Mouse (Mus musculus): ENCODE measurements at regions not wholly inside any gene's neighbourhood (a gene's known extent, or its start where the extent isn't known, plus 50 kb on each side); places are given as distances from the start of the nearest gene placed in this dataset.
A peak's percentile ranks its signal among the peaks of the same experiment; 100 is the strongest.

DNA sequence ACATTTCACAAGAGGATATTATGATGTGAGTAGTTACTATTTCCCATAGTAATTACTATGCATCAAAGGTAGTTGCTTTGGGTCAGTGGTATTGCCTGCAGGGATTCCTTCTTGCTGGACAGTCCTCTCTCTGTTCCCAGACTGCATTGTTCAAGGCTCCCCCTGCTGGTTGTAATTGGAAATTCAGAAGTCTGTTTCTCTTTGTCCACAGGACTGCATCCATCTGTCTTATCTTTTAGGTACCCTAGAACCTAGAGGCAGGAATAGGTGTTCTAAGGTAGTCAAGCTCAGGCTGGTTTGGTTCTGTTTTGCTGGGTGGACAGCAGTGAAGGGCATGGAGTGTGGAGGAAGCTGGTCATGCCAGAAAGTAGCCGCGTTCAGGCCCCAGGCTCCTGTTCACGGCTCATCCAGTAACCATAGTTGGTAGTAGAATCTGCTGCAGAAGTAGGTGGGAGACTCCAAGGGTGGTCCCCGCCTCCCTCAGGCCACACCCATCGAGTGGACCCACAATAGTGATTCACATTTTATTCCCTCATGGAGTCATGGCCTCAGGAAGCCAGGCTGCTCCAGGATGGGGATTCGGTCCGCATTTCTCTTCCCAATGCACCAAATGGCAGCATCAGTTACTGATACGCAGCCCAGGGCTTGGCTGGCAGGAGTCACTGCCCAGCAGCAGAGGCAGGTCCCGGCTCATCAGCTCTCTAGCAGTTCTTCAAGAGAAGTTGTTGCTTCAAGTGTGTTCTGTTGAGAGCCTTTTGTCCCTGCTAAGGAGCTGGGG lies 51.7 kb upstream of the Caprin1 start:
- peak; percentile 56 for ATAC-seq

DNA sequence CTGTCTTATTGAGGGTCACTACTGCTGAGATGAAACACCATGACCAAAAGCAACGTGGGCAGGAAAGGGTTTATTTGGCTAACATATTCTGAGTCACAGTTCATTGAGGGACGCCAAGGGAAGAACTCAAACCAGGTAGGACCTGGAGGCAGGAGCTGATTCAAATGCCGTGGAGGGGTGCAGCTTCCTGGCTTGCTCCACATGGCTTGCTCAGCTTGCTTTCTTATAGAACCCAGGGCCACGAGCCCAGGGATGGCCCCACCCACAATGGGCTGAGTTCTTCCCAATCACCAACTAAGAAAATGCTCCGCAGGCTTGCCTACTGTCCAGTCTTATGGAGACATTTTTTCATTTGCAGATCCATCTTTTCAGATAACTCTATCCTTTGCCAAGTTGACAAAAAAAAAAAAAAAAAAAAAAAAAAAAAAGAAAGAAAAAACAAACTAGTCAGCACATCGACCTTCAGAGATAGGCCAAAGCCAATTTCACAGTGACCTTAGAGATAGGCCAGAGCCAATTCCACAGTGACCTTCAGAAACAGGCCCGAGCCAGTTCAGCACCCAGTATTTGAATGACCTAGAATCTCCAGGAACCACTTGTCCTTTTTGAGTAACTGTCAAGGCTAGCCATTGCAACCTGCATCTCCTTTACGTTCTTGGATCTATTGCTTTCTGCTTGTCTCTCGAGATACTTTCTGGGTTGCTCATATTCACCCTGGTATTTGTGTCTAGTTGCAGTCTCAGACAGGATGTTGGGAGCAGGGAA lies 52.5 kb upstream of the Caprin1 start:
- ATAC-seq: no peak

DNA sequence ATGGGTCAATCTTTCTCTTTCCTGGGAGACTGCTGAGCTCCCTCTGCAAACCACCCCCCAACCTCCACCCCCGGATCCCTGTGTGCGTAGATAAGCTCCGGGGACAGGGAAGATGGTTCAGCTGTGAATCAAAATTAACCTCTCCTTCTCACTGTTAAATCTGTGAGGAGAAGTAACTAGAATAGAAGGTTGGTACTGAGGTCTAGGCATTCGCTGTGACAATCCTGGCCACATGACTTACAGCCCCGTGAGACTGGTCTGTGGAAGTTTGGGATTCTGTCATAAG lies 53.0 kb upstream of the Caprin1 start:
- ATAC-seq: no peak

DNA sequence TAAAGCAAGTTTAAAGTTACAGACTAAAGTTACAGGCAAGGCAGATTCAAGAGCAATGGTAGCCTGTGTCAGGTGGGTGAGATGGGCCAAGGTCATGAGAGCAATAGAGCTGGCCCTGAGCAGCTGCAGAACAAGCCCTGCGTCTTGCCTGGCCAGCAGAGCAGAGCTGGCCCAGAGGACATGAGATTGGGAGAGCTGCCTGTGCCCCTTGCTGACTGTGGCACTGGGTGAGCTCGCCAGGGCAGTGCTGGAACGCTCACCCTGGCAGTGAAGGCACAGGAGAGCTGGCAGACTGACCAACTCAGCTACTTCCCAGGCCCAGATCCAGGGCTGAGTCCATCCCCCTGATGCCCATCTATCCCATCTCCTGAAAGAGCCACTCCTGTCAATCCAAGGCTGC lies 53.7 kb upstream of the Caprin1 start:
- no peak for ATAC-seq

DNA sequence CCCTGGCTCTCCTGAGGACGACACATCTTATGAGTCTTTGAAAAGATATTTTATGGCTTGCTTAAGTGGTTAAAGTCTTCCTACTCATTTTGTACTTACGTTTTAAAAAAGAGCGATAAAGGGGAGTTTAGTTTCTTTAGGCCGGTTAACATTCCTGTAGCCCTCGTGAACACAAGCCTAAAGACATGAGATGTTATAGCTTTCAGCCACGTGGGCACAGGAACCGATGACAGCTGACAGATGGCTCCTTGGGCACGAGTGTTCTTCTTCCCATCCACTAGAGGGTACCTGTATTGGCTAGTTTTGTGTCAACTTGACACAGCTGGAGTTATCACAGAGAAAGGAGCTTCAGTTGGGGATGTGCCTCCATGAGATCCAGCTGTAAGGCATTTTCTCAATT lies 63.8 kb upstream of the Caprin1 start:
- ATAC-seq: no peak

DNA sequence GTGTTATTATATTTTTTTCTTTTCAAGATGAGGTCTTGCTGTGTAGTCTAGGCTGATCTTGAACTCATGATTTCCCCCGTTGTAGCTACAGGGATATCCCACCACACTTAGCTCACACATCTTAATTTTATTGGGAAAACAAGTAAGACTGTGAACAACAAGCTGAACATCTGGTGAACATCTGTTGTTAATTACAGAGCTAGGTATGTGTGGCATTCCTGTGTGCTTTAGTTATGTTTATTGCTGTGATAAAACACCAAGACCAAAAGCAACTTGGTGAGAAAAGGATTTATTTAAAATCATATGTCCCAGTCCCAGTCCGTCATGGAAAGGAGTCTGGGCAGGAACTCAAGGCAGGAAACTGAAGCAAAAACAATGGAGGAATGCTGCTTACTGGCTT lies 66.8 kb upstream of the Caprin1 start:
- no peak for ATAC-seq

DNA sequence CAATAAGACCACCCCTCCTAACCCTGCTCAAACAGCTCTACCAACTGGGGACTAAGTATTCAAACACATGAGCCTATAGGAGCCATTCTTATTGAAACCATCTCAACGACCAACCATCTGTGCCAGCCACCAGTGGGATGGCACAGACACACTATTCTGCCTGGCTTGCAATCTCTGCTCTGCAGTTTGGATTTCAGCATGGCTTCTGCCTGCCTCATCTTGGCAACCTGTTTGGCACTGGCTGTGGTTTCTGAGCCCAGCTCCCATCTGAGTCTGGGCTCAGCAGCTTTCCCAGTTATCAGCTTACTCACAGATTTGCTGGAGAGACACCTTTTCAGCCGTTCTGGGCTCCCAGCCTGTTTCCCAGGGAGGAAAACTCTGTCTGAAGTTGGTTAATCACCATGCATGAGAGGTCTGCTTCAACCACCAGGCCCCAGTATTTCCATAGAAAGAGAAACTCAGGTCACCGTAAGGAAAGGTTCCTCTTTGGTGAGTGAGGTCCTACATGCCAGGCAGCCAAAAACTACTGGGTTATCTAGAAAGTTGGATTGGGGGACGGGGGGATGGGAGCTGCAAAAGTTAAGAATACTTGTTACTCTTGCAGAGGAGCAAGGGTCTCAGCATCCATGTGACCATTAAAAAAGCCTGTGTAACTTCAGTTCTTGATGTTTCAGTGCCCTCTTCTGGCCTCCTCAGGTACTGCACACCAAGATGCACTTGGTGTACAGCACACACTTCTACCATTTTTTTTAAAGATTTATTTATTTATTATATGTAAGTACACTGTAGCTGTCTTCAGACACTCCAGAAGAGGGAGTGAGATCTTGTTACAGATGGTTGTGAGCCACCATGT lies 68.1 kb upstream of the Caprin1 start:
- ATAC-seq: no peak

DNA sequence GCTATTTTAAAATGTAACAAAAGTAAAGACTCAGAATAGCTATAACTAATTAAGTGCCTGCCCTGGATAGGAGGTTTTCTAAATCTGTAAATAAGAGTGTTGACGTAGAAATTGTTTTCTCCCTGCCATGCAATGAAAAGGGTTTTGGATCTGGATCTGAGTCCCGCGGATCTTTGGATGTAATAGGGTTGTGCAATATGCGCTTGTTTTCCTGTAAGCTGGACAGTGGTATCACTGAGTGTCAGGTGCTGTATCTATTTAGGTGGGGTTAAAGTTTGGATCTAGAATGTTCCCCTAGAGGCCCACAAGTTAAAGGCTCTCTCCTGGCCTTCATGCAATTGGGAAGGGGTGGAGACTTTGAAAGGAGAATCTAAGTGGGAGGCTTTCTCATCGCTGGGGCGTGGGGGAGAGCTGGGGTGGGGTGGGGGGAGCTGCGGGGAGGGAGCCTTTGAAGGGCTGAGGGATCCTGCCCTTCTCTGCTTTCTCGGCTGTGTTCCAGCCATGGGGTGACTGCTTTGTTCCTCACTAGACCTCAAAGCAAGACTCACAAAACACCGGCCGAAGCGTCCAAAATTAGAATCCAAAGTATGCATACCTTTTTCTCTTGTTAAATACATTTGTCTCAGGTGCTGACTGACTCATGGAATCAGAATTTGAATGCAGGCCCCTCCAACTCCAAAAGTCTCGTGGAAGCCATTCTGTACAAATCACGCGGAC lies 70.0 kb upstream of the Caprin1 start:
- no peak for ATAC-seq

DNA sequence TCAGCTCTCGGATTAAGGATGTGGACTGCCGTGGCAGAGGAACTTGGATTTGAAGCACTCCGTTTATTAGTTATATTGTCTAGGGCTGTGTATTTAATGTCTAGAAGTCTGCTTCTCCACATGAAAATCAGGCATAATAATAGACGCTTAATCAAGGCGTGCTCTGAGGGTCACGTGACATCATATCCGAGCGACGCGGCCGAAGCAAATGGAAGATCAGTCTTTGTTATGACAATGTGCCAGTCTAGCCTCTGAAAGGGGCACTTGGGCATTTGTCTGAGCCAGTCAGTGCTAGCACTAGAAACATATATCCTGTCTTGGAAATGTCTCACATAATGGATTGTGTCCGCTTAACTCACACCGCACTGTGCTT lies 70.5 kb upstream of the Caprin1 start:
- no peak for ATAC-seq

DNA sequence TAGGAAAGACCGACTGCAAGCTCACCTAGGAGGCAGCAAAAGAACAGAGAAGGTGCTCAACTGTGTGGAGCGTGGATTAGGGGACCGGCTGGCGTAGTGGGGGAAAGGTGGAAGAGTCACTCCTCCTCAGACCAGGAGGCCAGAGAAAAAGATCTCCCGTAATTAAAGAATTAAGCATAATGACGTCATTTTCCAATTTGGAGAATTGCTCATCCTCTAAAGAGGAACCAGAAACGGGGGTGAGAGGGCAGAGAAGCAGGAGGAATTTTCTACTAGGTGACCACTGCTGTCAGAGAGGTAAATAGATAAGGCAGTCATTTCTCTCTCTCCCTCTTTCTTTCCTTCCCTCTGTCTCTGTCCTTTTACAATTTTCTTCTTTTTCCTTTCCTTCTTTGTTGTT lies 71.2 kb upstream of the Caprin1 start:
- no peak for ATAC-seq

DNA sequence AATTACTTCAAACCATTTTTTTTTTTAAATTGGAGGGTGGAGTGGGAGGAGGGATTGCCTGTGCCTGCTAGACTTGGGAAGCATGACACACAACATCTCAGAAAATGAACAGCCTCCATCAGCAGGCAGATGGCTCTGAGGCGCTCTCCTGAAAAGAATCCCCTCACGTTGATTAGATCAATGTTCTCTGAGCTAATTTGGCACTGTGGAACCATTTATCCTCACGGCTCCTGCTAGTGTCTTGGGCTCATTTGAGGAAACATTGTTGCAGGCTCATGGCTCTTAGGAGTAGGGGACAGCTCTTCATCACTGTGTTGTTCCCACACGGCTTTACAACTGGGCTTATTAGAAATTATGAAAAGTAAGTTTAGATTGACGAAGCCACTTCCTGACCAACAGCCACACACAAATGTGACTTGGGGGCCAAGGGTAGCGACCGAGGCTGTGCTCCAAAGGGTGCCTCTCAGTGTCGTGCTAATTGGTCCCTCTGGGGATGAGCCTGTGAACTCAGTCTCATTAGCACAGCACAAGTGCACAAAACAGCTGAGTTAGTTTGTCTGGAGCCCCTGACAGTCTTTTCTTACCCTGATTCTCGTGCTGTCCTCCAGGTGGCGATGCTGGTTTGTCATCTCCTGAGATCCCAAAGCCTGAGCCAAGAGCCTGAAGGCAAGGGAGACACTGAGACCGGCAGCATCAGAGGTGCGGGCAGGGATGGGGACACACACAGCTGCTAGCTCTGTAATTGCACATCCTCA lies 74.2 kb upstream of the Caprin1 start:
- no peak for ATAC-seq

DNA sequence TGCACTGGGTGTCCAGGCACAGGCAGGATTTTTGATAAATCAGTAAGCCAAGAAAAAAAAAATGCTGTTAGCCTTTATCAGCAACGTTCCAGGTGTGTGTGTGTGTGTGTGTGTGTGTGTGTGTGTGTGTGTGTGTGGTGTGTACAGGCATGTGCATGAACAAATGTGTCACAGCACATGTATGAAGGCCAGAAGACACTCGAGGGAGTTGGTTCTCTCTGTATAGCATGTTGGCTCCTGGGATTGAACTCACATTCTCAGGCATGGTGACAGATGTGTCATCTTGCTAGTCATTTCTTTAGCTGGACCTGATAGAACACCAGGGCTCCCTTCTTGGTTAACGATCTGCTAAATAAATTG lies 74.8 kb upstream of the Caprin1 start:
- no peak for ATAC-seq

DNA sequence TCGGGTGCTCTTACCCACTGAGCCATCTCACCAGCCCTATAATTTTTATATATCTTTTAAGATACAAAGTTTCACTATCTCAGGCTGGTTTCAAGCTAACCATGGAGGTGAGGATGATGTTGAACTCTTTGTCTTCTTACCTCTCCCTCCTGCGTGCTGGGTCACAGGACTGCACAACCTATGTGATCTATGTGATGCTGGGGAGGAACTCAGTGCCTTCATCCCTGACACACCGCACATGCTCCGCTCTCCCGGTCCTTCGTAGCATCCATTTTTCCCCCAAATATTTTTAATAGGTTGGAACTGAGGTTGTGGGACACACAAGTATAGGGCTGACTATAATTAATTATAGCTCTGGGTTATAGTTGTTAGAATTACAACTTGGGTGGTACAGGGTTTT lies 75.9 kb upstream of the Caprin1 start:
- ATAC-seq: no peak

DNA sequence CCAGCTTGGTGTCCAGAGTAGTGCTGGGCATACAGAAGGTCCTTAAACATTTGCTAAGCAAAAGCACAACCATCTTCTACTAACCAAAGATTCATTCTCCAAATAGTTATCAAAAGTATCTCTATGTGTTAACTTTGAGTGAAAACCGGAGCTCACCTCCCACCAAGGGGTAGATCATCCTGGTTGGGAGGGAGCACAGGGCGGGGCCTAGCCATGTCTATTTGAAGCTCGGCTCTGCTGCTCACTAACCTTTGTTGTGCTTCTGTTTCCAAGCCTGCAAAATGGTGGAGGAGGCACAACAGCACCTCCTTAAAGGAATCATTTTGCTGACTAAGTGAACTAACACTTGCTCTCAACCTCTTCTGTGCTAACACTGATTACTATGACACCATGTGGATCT lies 77.0 kb upstream of the Caprin1 start:
- ATAC-seq: no peak

DNA sequence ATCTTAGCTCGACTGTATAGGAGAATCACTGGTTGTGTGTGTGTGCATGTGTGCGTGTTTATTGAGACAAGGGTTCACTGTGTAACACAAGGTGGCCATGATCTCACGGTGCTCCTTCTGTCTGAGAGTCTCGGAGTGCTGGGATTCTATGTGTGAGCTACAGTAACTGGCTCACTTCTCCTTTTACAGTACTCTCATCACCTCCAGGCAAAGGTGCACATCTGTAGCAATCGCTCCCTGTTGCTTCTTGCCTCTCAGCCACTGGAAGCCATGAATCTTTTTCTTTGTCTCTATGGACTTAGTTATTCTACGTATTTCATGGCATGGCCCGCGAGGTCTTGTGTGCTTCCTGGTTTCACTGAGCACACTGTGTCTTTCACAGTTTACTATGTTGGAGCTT lies 78.3 kb upstream of the Caprin1 start:
- ATAC-seq: no peak

DNA sequence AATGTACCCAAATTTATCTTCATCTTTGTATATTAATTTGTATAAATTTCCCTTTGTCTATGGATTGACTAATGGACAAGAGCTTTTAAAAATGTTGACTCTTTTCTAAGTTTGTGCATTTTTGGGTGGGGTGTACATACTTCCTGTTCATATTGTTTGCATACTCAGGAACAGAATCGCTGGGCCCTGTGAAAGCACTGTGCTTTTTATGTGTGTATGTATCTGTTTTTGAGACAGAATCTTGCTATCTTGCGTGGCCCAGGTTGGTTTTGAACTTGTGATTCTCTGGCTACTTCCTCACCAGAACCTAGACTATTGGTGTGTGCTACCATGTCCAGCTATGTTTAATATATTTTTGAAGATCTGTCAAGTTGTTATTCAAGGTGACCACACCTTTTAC lies 78.8 kb upstream of the Caprin1 start:
- ATAC-seq: no peak

DNA sequence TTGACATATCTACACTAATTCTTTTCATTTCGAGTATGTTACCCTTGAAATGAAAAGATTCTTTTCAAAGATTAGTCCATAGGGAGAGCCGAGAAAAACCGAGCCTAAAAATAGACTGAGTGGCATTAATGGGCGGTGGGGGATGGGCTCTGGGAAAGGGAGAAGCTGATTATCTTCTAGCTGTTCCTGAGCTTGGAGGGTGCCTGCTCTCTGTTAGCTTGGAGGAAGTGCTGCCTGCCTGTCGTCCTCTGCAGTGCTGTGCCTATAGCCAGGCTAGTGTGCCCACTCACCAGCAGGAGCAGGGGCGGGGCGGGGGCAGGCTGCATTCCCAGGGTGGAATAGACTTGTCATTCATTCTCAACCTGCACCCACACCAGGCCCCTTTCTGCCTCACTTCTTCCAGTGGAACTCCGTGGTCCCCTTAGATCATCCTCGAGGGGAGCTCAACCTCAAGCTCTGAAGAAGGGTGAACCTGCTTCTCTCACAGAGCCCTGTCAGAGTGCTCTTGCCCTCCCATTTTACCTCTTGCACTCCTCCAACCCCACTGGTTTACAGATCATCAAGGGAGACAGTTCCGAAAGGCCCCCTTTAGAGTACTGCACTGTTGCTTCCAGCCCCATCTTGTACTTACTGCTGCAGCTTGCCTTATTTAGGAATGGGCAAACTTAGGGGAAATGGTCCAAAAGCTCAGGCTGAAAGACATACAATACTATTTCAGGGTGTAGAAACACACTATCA lies 76.6 kb upstream of the Lmo2 start:
- no peak for ATAC-seq

DNA sequence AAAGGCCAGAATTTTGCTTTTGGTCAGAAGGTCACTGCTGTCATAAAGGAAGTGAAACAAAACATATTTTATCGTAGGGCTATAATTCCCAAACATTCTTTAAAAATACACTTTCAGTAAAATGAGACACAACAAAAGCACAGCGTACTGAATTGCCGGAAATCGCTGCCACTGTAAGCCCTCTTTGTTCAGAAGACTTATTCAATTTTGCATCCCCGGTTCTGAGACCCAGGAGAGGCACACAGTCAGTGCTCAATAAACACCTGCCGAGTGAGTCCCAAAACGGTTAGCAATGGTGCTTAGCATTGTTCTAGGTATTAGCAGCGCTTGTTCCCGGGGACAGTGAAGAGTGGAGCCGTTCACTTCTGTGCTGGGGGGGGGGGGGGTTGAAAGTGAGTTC lies 72.9 kb upstream of the Lmo2 start:
- ATAC-seq: no peak

DNA sequence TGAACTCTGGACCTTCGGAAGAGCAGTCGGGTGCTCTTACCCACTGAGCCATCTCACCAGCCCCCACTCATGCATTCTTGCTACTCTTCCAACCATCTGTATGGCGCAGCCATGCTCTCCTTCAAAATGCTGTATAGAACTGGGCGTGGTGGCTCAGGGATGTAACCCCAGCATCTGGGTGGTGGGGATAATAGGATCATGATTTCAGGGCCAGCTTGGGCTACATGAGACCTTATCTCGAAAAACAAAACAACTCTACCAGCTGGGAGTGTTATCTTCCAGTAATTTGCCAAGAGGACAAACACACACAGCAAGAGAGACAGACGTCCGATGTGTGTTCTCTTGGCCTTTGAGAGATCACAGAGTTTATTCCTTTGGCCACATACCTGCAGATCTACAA lies 69.8 kb upstream of the Lmo2 start:
- ATAC-seq: no peak

DNA sequence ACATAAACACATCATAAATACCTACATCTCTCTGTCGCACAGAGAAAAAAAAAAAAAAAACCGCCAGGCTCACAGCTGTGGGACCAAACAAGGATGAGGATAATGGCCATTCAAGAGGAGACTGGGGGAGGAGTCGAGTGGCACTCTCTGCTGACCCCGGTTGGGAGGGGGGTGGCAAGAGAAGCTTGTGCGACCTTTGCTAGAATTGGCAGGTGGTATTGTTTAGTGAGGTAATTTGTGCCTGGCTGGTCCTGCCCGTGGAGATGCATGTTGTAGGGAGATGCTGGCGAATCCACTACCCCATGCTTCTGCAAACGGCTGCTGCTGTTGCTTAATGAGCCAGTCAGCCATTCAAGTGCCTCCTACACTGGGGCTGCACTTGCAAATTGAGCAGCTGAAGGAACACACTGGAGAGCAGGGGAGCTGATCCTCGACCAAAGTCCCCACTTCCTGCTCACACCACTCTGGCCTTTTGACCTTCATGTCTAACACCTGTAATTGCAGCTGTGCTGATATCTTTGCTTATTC lies 66.5 kb upstream of the Lmo2 start:
- ATAC-seq: no peak

DNA sequence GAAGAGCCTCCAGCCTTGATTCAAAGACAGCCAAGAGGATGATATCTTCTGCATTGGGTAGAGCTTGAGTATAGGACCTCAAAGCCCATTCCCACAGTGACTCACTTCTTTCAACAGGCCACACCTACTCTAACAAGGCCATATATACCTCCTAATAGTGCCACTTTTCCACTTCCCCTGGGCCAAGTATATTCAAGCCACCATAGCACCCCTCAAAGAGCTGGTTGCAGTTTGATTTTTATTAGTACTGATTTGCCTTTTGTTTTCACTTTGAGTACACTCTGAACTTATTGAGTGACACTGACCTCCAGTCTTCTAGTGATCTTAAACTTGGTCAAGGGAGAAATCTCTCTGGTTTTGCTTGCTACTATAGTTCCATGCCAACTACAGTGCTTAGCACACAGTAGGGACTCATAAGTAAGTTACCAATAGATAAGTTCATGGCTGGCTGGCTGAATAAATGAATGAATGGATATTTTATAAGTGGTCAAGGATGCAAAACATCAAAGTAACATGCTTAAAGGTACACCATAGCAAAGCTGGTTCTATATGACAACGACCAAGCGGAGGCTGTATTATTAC lies 64.5 kb upstream of the Lmo2 start:
- ATAC-seq: no peak

All from CD4-positive, CD25-positive, alpha-beta regulatory T cell, adult 4 months (primary cell).